Mouse (Mus musculus) MEL (cell line): ENCODE data around the gene Mccc1.

Experiments used
- CTCF ChIP-seq, 3 experiments: IDR thresholded peaks in 2 of 3; conservative IDR thresholded peaks in 1 of 3; 2 replicates each; pipeline ENCODE4 v1.5.1; 2011 to 2012; ENCODE audit warnings: low read length in 3 of 3, low read depth in 2 of 3, mild to moderate bottlenecking in 2 of 3, improper control_type of control experiment in 1 of 3, inconsistent platforms in 1 of 3, mixed read lengths in 1 of 3, moderate library complexity in 1 of 3; ENCODE audit not compliant: control insufficient read depth in 1 of 3, insufficient read depth in 1 of 3, poor library complexity in 1 of 3, severe bottlenecking in 1 of 3
- EP300 ChIP-seq, 2 experiments: IDR thresholded peaks; 2 replicates each; pipeline ENCODE4 v1.6.1; 2011; ENCODE audit warnings: improper control_type of control experiment in 2 of 2, low read length in 2 of 2, low read depth in 1 of 2, mild to moderate bottlenecking in 1 of 2
- GABPA ChIP-seq: IDR thresholded peaks from 2 replicates; pipeline ENCODE4 v1.6.1; 2012; ENCODE audit warnings: low read depth, mild to moderate bottlenecking, inconsistent platforms, low read length, improper control_type of control experiment, moderate library complexity
- GATA1 ChIP-seq: IDR thresholded peaks from 2 replicates; pipeline ENCODE4 v1.6.1; 2011; ENCODE audit warnings: low read depth, low read length, improper control_type of control experiment
- MAFK ChIP-seq: IDR thresholded peaks from 2 replicates; pipeline ENCODE4 v1.6.1; 2011; ENCODE audit warnings: low read depth, mild to moderate bottlenecking, low read length, improper control_type of control experiment, borderline replicate concordance
- MYC ChIP-seq: IDR thresholded peaks from 2 replicates; pipeline ENCODE4 v1.6.1; 2011; ENCODE audit warnings: low read depth, mild to moderate bottlenecking, low read length, improper control_type of control experiment, moderate library complexity
- POLR2A ChIP-seq, 2 experiments: IDR thresholded peaks; 2 replicates each; pipeline ENCODE4 v1.6.1; 2011 to 2012; ENCODE audit warnings: low read length in 2 of 2, mild to moderate bottlenecking in 2 of 2, control low read depth in 1 of 2, improper control_type of control experiment in 1 of 2, low read depth in 1 of 2, moderate library complexity in 1 of 2; ENCODE audit not compliant: control insufficient read depth in 1 of 2, insufficient read depth in 1 of 2, poor library complexity in 1 of 2
- POLR2AphosphoS2 ChIP-seq: IDR thresholded peaks from 2 replicates; pipeline ENCODE4 v1.6.1; 2011; ENCODE audit warnings: low read length, improper control_type of control experiment
- SIN3A ChIP-seq: IDR thresholded peaks from 2 replicates; pipeline ENCODE4 v1.6.1; 2012; ENCODE audit warnings: low read length, improper control_type of control experiment, inconsistent platforms

- TF ChIP-seq SIN3A (no peak), GABPA (no peak), CTCF (IDR thresholded peaks at IDR 0.05 in 2 of 3, conservative IDR thresholded peaks at IDR 0.05 in 1 of 3; ENCODE audit: control insufficient read depth in 1 of 3, insufficient read depth in 1 of 3, low read depth in 2 of 3, low read length in 3 of 3, poor library complexity in 1 of 3, severe bottlenecking in 1 of 3) (no peak), POLR2A (IDR thresholded peaks at IDR 0.05; ENCODE audit: control insufficient read depth in 1 of 2, insufficient read depth in 1 of 2, low read depth in 1 of 2, low read length in 2 of 2, poor library complexity in 1 of 2) (no peak), EP300 (IDR thresholded peaks at IDR 0.05; ENCODE audit: low read depth in 1 of 2, low read length in 2 of 2) (no peak), MYC (no peak), GATA1 (no peak), MAFK (no peak), POLR2AphosphoS2 (no peak)
These were observed 63.1 kb downstream of the Mccc1 start, which contains the start of gene Dcun1d1 for GRCm38 (mm10) chr3:35937345-35937744.
